Mouse (Mus musculus) thymus, adult 2 months (tissue): ENCODE measurements around the gene Mdga1.

Experiments
- CTCF ChIP-seq: fragments of 200-500 bp; IDR thresholded peaks from 2 replicates; pipeline ENCODE4 v1.5.1; 2012; ENCODE audit warnings: mild to moderate bottlenecking, control low read depth, low read length, moderate library complexity, borderline replicate concordance; ENCODE audit not compliant: control insufficient read depth, poor library complexity, insufficient read depth; ENCODE audit errors: extremely low read depth
- POLR2A ChIP-seq: fragments of 200-500 bp; IDR thresholded peaks from 2 replicates; pipeline ENCODE4 v1.6.1; 2012; ENCODE audit warnings: mild to moderate bottlenecking, low read length, control low read depth, moderate library complexity; ENCODE audit not compliant: control insufficient read depth, poor library complexity, insufficient read depth; ENCODE audit errors: extremely low read depth

DNA sequence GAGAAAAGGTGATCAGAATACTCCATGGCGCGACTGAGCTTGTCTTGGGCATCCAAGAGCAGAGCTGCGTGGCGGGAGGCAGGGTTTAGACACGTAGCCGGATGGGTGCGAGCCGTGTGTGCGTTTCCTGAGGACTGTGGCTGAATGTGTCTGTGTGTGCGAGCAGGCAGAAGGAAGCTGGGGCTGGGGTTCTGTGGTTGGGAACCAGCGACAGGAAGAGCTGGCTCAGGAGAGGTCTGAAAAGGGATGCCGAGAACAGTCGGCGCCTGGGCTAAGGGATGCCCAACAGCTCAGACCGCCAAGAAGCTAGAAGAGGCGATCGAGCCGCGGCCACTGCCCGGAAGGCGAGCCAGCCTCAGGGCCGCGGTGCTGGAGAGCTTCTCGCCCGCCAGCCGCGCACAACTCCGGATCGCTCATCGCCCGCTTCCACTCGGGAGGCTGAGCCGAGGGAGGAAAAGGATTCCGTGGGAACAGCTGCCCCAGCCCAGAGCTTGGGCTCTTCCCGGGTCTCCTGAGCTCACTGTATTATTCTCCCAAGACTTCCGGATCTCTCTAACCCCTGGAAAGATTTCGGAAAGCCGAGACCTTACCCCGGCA is 83.1 kb downstream of the Mdga1 start:
- no peak for TF ChIP-seq POLR2A
- no peak for TF ChIP-seq CTCF
